Mouse (Mus musculus) spleen, postnatal 4 days (tissue): ENCODE measurements at regions not wholly inside any gene's neighbourhood (a gene's known extent, or its start where the extent isn't known, plus 50 kb on each side); places are given as distances from the start of the nearest gene placed in this dataset.
"Not testable (repeated sequence)": the region's sequence is repeated elsewhere in the genome, so short reads cannot be mapped to it uniquely, and the experiment has no call there.

ENCODE experiments used
- DNase-seq, 2 experiments: peaks; one replicate each; pipeline ENCODE4 v3.0.0; 2022; ENCODE audit warnings: low spot score in 2 of 2

GRCm38 (mm10) chr5:64585076-64585786, 218.0 kb upstream of the Klf3 start:
- no peak for DNase-seq

GRCm38 (mm10) chr5:64586316-64586715, 216.9 kb upstream of the Klf3 start:
- no peak for DNase-seq

DNA sequence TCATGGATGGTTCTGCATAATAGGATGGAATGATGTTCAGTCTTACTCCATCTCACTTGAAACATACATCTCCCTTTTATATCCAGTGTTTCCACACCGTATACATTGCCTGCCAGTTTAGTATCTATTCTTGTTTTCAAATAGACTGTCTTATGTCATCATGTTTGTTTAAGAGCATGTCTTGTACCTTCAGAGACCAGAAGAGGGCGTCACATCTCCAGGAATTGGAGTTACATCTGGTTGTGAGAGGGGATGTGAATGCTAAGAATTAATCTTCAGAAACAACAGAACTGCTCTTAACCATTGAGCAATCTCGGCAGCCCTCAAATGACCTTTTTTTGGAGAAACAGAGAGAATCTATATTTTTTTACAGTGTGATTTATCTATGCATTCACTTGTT, 216.3 kb upstream of the Klf3 start:
- no peak for DNase-seq

GRCm38 (mm10) chr5:64587895-64588738, 215.1 kb upstream of the Klf3 start:
- peak; percentile 71 to 77 for DNase-seq

- DNase-seq: not testable (repeated sequence)
Observed at GRCm38 (mm10) chr5:64588768-64589167, 214.4 kb upstream of the Klf3 start.

DNA sequence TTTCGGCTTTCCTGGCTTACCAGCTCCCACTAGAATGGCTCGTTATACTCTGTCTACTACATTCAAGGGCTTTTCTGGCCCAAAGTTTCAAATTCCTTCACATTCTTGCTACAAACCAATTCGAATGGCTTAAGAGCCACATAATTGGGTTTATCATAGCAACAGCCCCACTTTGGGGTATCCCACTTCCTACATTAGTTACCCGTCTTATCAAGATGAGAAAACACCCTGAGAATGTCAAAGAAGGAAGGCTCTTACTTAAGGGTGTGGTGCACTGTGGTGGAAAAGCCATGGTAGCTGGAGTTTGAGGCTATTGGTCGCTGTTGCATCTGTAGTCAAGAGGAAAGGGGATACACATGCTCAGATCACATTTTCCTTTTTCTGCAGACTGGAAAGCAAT, 213.2 kb upstream of the Klf3 start:
- no peak for DNase-seq

GRCm38 (mm10) chr5:64590747-64591146, 212.4 kb upstream of the Klf3 start:
- DNase-seq: peak; percentile 69 to 70

DNA sequence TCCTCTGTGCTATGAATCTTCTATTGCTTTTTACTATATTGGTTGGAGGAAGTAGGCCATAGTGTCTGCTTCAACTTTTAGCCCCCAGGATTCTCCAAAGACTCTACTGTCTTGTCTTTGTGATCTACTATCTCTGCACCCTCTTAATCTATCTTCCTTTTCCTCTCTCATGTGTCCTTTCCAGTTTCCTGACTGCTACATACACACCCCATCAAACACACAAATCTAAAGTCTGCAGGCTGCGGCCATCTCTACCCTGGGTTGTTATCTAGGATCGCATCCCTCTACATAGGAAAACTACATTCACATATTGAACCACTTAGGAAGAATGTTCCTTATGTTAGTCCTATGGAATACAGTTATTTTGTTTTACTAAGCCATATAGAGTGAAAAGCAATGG, 211.4 kb upstream of the Klf3 start:
- no peak for DNase-seq

GRCm38 (mm10) chr5:64595220-64595619, 208.0 kb upstream of the Klf3 start:
- DNase-seq: no peak

DNA sequence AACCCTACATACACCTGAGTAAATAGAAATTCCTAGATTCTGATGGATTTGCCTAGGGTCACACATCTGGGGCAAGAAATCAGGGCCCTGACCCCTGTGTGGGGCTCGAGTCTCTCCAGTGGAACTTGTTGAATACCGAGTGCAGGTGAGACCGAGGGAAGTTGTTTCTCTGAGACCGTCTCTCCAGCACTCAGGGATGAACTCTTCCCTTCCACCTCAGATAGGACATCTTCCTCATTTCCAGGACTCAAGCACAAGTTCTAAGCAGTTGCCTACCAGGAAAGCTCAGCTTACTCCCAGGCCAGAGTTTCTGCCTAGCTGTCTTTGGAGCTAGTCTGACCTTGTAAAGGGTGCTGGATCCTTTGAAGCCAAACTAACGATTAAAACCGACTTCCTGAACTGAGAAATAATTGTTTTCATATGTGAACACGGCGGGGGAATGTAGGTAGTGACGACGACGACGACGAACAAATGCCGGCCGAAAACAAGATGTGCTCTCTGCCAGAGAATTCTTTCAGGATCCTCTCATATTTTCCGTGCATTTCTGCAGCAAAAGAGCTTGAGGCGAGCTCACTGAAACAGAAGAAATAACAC, 207.3 kb upstream of the Klf3 start:
- no peak for DNase-seq

DNA sequence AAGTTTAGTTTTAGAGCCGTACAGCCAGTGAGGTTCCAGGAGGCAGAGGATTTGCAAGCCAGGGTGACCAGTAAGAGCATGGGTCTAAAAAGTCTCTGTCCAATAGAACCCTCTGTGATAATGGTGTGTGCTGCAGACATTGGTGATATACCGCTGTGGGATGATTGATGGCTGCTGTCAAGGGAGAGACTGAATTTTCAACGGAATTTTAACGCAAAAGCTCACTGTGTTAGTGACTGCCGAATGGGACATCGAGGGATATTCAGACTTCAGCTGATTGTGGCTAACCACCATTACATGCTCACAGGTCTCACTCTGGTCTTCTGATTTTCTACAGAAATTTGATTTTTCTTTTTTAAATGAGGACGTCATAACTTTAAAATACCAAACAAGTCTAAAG, 206.2 kb upstream of the Klf3 start:
- DNase-seq: no peak

GRCm38 (mm10) chr5:64597451-64597850, 205.7 kb upstream of the Klf3 start:
- DNase-seq: no peak

GRCm38 (mm10) chr5:64598606-64599005, 204.6 kb upstream of the Klf3 start:
- DNase-seq: no peak

DNA sequence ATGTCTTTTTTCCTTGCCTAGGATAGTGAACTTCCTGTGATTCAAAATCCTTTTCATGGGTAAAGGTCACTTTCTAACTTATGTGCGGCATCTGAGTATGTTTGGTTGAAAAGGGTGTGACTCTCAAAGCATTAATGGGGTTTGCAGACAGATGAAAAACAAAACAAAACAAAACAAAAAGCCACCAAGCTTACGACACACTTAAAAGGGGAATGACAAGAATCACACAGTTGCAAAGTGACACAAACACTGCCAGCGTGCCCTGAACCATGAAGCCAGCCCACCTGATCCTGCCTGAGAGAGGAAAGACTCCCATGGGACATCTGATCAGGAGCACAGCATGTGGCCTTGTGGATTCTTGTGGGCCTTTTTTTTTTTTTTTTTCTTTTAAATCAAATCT, 204.2 kb upstream of the Klf3 start:
- DNase-seq: no peak

GRCm38 (mm10) chr5:64599865-64600288, 203.3 kb upstream of the Klf3 start:
- peak; percentile 42 to 75 for DNase-seq

DNA sequence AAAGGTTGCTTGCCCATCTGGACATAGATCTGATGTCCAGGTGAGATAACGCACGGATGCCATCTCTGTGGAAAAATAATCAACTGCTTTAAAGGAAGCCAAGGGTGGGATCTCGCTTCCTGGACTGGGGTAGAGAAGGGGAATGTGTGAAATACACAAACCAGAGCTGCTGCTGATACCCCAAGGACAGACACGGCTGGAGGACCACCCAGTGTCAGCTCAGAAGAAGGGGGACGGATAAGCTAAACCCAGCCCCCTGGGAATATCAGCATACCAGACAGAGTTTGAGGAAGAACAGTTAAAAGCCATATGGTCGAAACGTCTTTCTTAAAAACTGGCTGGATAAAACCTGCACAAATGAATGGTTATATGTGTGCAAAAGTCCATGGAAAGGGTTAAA, 202.8 kb upstream of the Klf3 start:
- no peak for DNase-seq

GRCm38 (mm10) chr5:64600811-64601210, 202.4 kb upstream of the Klf3 start:
- DNase-seq: no peak

GRCm38 (mm10) chr5:64601285-64601684, 201.9 kb upstream of the Klf3 start:
- no peak for DNase-seq

DNA sequence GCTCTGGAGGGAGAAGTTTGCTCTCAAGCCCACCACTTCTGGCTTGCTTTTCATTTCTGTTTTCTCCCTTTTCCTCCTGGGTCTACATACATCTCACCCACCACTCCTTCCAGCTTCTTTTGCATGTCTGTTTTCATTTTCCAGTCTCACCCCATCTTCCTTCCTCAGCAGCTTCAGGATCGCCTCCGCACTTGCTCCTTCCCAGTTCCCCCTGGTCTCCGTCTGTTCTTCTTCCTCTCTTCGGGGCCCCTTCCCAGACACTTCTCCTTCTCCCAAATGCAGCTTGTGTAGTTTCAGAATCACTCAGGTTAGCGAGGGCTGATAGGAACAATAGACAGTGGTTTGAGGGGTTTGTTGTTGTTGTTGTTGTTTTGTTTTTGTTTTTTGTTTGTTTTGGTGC, 201.4 kb upstream of the Klf3 start:
- DNase-seq: no peak

DNA sequence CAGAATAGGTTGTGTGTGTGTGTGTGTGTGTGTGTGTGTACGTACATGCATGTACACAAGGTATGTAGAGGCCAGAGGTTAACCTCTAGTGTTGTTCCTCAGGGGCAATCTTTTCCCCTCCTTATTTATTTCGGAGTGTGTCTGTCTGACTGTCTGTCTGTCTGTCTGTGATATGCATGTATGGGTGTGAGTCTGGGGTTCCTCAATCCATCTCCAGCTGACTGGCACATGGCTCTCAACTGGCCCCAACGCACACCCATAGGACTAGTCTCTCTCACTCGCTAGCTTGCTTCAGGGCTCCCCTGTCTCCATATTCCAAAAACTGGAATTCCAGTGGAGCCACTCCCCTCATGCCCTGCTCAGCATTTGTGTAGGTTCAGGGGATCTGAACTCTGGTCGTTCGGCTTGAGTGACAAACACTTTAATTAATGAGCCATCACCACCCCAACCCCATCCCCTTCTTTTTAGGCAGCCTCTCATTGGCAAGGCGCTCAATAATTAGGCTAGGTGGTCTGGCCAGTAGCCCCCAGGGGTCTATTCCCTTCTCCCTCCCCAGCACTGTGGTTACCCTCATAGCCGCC, 200.7 kb upstream of the Klf3 start:
- DNase-seq: no peak

GRCm38 (mm10) chr5:64602996-64603755, 200.0 kb upstream of the Klf3 start:
- no peak for DNase-seq

DNA sequence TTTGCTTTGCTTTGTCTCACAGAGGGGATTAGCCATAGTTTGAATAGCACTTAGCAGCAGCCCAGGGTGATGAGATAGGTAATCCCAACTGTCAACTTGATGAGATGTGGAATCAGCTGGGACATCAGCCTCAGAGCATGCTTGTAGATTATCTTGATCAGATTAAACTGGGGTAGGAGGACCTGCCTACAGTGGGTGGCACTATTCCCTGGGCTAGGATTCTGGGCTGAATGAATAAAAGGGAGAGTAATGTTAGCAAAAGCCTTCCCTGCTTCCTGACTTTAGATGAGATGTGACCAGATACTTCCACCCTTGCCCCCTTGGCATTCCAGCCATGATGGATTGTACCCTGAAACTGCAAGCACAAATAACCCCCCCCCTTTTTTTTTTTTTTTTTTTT, 198.0 kb upstream of the Klf3 start:
- no peak for DNase-seq
